Mouse (Mus musculus): Measurements from ENCODE around the gene Mcub.

Gene Mcub

DNA sequence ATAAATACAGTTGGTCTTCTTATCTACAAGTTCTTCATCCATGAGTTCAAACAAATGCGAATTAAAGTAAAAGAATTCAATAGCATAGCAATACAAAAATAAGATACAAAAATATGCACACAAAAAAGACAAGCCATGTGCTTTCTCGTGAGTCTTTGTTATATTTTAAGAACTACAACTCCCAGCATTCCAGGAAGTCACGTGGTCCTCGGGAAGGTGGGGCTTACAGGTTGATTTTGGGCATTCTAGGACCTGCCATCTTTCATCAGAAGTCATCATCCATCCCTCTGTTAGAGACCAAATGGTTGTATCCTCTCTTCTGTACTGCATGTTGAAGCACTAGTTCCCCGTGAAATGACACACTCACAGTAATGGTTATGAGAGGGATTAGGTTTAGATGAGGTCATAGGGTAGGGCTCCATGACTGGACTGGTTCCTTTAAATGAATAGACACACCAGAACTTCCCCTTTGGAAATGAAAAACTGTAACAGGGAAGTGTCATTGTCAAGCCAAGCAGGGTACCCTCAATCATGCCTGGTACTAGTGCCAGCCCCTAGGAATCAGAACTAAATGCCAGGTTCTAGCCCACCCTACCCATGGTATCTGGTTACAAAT is 20.7 kb downstream of the Mcub start:
- DNase-seq (ENCODE audit: low spot score in 2 of 2), result no peak

- no peak for DNase-seq (ENCODE audit: low spot score in 2 of 2)
These were observed 21.6 kb downstream of the Mcub start for GRCm38 (mm10) chr3:129948359-129948758.

DNA sequence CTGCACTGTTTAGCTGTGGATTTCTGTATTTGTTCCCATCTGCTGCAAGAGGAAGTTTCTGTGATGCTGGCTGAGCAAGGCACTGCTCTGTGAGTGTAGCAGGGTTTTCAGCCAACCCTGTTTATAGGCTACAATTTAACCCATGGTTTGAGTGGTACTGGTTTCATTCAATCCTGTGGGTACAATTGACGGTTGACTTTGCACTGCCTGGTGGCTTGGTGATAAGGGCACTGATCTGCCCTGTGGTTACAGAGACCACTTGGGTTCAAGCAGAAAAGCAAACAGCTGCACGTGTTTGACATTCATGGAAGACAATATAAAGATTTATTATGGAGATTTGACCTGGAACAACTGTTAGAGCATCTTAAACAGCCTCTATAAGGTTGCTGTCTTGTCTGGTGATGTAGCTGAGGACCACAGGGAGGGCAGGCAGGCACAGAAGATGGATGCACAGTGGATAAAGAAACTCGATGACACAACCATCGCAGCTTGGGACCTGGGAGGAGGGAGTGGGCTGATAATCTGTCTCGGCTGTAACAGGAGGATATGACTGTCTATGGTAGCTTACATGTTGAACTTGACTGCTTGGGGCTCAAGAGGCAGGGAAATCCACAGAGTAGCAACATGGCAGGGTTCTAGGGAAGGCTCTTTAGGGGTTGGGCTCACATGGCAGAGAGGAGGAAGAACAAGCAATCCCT is 23.6 kb downstream of the Mcub start:
- no peak for DNase-seq (ENCODE audit: low spot score in 2 of 2)

DNA sequence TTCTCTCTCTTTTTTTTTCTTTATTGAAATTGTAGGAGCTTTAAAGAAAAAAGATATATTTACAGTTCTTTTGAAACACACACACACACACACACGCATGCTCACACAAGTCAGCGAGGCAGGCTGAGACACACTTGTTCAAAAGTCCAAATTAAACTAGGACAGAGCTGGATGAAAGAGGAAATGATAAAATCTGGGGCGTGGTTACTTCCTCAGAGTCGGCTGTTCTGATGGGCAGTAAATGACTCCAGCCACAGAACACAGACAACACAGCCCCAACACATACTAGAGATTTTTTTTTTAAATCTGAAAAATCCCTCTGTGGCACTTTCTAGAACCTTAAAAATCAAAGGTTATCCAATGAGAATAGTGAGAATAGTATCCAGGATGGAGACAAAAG is 26.2 kb downstream of the Mcub start:
- no peak for DNase-seq (ENCODE audit: low spot score in 2 of 2)

DNA sequence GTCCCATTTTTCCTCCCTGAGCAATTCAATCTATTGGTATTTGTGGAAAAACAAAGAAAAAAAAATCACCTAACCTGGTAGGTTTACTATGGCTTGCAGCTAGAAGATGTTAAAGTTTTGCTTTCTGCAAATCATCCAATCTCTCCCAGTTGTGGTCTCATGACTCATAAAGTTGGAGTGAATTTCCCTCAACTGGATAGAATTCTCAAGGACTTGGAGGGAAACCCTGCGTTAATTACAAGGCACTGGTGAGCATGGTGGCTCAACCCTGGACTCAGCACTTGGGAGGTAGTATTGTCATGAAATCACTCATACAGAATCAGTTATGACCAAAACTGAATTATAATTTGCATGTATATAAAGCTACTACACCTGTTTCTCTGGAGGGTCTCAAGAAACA is 28.7 kb downstream of the Mcub start:
- no peak for DNase-seq (ENCODE audit: low spot score in 2 of 2)

DNA sequence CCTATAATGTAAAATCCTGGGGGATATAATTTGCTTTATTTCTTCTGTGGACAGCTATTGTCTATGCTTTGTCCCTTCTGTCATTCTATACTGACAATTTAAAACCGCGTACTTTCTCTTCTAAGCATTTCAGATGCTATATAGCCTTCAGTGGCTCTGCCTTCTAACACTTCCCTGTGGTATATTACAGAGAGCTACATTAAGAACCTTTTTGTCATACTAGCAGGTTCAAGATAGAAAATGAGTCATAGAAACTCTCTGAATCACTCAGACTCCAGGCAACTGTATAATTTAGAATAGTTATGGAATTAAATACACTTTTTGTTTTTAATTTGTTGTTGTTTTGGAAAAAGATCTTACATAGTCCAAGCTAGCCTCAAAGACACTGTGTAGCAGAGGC is 29.2 kb downstream of the Mcub start:
- DNase-seq (ENCODE audit: low spot score in 2 of 2), result no peak

DNA sequence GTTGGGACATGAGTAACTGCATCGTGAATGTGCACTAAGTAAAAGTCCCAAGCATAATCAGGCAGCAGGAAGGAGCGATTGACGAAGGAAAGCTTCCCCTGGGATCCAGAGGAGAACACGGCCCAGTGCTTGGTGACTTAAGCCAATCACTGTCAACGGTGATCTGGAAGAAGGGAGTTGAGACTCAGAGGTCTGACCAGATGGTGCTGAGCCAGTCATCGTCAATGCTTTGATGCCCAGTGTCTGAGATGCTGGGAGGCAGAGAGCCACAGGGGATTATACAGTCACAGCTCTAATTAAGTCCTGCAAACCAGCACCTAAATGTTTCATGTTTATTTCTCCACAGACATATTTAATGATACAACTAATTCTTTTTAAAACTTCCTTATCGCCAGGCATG is 30.9 kb downstream of the Mcub start:
- DNase-seq (ENCODE audit: low spot score in 2 of 2), result no peak

- no peak for DNase-seq (ENCODE audit: low spot score in 2 of 2)
These were observed 32.2 kb downstream of the Mcub start for GRCm38 (mm10) chr3:129937848-129938247.

GRCm38 (mm10) chr3:129936561-129936960 is 33.4 kb downstream of the Mcub start:
- DNase-seq (ENCODE audit: low spot score in 2 of 2), result no peak

DNA sequence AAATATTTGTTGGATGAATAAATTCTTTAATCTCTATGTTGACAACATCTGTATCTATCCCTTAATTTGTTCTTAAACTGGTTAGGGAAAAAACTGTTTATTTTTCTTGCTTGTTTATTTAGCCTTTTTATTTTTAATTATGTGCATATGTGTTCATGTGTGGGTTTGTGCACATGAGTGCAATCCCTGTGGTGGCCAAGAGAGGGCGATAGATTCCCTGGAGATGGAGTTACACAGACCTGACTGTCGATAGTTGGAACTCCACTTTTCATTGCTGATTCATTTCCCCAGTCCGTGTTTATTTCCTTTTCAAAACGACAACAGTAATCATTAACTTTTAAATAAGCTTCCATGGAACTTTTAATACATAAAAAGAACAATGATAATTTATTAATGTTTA is 37.6 kb downstream of the Mcub start:
- no peak for DNase-seq (ENCODE audit: low spot score in 2 of 2)

GRCm38 (mm10) chr3:129930213-129930778 is 39.7 kb downstream of the Mcub start:
- DNase-seq (ENCODE audit: low spot score in 2 of 2), result no peak

- DNase-seq (ENCODE audit: low spot score in 2 of 2), result no peak
These were observed 44.1 kb downstream of the Mcub start for GRCm38 (mm10) chr3:129925861-129926260.

DNA sequence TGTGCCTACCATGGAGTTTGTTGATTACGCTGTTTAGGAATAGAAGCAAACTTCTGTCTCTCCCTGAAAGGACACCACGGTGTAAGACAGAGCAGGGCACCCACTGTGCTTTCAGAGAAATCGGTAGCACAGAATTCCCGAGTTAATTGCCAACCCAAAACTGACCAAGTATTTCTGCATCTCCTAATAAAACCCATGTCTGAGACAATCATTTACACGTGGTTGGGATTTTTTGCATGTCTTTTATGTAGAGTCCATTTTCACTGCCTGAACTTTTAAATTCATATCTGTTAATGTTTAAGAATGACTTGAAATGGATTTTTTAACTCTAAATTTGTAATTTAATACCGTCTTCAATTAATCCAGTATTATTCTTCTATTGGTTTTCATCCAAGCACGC is 46.4 kb downstream of the Mcub start:
- no peak for DNase-seq (ENCODE audit: low spot score in 2 of 2)

DNA sequence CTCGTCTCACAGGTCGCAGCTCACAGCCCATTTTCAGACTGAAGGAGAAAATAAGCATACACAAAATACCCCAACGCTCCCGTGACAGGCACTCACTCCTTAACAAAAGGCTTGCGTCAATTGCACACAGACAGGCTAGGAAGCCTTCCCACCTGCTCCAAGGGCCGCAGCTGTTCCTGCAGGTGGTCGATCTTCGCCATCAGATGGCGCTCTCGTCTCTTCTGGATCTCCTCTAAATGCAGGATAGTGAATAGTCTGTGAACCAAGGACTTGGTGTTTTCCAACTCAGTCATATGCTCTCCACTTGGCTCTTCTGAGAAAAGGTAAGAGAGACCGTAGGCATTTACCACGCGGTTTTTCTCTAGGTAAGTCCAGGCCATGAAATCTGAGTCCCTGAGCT is 51.6 kb downstream of the Mcub start:
- DNase-seq (ENCODE audit: low spot score in 2 of 2), result peak in 1 of 2 experiments; percentile 17

DNA sequence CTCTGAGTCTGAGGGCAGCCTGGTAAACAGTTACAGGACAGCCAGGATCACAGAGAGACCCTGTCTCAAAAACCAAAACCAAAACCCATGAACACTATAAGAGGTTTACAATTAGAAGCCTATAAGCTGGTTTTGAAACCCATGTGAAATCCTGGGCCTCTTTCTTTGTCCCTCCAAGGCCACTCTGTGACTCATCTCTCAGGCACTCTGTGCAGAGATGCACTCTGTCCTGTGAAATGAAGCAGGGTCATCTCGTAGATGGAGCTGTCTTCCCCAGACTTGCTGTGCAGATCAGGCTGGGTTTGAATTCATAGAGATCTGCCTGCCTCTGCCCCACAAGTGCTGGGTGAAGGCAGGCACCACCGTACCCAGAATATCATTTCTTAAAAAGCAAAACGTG is 52.6 kb downstream of the Mcub start:
- DNase-seq (ENCODE audit: low spot score in 2 of 2), result no peak

GRCm38 (mm10) chr3:129913241-129913640 is 56.8 kb downstream of the Mcub start:
- DNase-seq (ENCODE audit: low spot score in 2 of 2), result no peak

- DNase-seq (ENCODE audit: low spot score in 2 of 2), result no peak
These were observed 58.0 kb downstream of the Mcub start for GRCm38 (mm10) chr3:129912025-129912424.

DNA sequence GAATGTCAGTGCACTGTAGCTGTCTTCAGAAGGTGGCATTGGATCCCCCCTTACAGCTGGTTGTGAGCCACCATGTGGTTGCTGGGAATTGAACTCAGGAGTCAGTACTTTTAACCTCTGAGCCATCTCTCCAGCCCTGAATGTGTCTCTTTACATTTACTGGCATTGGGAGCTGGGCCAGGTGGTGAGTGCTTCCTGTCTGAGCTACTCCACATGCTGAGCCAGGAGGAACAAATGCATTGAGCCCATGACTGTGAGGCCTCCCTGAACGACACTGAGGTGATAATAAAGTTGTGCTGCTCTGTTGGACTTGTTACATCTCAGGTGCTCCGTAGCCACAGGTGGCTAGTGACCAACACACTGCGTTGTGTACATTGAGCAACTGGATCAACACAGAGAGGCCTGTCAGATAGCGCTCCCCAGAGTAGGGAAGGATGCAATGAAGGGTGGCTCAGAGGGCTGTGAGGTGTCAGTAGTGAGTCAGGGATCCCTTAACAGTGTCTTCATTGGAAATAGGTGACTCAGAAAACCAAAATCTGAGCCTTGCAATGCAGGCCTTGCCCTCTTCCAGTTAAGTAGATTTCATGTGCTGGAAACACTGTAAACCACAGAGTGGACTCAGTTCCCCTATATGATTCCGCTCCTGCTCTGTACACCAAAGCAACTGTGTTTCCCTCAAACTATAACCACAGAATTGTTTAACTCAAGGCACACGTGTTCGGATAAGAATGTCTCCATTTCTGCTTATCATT is 65.4 kb downstream of the Mcub start:
- no peak for DNase-seq (ENCODE audit: low spot score in 2 of 2)

DNA sequence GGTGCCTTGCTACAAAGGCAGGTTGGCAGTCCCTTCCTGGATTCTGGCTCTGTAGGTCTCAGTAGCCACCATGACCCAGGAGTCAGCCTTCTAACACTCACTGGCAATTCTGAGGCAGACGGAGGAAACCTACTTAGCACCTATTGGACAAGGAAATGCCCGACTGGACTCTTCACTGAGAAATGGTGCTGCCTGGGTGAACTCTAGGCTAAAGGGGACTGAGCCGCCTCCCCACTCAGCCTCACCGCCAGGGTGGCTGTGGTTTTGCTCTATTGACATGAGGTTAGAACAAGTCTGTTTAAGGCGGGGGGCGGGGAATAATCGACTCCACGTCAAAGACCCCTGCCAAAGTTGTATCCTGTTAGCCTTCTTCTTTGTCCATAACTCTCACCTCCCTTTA is 66.1 kb downstream of the Mcub start:
- DNase-seq (ENCODE audit: low spot score in 2 of 2), result no peak

- DNase-seq (ENCODE audit: low spot score in 2 of 2), result no peak
These were observed 66.6 kb downstream of the Mcub start for GRCm38 (mm10) chr3:129903369-129903768.

- peak; percentile 69 to 70 for DNase-seq (ENCODE audit: low spot score in 2 of 2)
These were observed 68.7 kb downstream of the Mcub start, which contains the start of gene Casp6 for GRCm38 (mm10) chr3:129901271-129901809. Casp6 (plus strand) TSS chr3:129901425.

- no peak for DNase-seq (ENCODE audit: low spot score in 2 of 2)
These were observed 71.1 kb downstream of the Mcub start for GRCm38 (mm10) chr3:129898886-129899285.

All from spleen, postnatal 14 days (tissue).